Mouse (Mus musculus): Measurements from ENCODE around the gene Sh3glb1.

The Sh3glb1 gene

GRCm38 (mm10) chr3:144714606-144715005, 5.5 kb downstream of the Sh3glb1 start:
- DNase-seq (ENCODE audit: low spot score): peak; percentile 16

- peak; percentile 60 for DNase-seq (ENCODE audit: low spot score)
Measured at GRCm38 (mm10) chr3:144714126-144714525, 6.0 kb downstream of the Sh3glb1 start.

- DNase-seq (ENCODE audit: low spot score): no peak
Measured at GRCm38 (mm10) chr3:144711607-144712206, 8.4 kb downstream of the Sh3glb1 start.

DNA sequence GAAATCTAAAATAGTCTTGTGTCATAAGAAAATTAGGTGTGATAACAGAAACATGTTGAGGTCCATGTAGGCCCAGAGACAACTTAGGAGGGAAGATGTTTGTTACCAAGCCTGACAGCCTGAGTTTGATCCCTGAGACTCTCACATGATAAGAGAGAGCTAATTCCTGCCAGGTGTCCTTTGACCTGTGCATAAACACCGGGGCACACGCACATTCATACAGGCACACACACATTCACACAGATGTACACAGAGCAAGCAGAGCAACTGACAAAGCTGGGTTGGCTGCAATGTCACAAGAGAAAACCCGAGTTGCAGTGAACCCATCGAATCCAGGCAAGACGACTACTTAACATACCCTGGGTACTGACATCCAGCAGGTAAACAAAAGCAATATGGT, 11.5 kb downstream of the Sh3glb1 start:
- DNase-seq (ENCODE audit: low spot score): no peak

DNA sequence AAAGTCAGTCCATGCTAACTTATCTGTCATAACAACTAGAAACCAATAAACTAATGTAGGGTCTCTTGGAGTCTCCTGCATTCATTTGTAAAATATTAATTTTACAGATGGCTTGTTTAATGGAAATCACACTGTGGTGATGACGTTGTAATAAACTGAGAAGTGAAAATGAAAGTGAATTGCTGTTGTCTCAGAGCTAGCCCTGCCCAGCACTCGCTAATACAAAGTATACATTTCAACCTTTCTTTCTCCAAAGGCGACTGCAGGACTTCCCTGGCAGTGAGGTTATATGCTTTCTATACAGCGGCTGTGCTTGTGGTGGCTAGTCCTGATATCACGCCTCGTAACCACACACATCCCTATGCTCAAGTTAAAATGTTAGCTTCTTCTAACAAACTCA, 16.2 kb downstream of the Sh3glb1 start:
- DNase-seq (ENCODE audit: low spot score): no peak

GRCm38 (mm10) chr3:144698790-144699433, 21.2 kb downstream of the Sh3glb1 start:
- no peak for DNase-seq (ENCODE audit: low spot score)

- DNase-seq (ENCODE audit: low spot score): no peak
Measured at GRCm38 (mm10) chr3:144697942-144698341, 22.2 kb downstream of the Sh3glb1 start.

DNA sequence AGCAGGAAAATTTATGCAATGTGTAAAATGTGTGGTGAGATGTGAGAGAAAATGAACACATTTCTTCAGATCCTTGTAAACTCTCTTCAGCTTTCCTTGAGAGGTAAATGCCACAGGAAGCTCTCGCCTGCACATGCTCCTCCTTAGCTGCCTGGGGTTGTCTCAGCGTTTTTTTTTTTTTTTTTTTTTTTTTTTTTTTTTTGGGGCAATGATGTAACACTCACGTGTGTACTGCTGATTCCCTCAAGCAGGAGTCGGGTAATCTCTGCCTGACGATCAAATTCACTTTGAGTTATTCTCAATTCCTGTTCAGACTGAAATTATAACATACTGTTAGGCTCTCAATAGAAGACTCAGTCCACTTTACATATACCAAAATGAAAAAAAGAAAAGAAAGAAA, 23.0 kb downstream of the Sh3glb1 start:
- DNase-seq (ENCODE audit: low spot score): no peak

DNA sequence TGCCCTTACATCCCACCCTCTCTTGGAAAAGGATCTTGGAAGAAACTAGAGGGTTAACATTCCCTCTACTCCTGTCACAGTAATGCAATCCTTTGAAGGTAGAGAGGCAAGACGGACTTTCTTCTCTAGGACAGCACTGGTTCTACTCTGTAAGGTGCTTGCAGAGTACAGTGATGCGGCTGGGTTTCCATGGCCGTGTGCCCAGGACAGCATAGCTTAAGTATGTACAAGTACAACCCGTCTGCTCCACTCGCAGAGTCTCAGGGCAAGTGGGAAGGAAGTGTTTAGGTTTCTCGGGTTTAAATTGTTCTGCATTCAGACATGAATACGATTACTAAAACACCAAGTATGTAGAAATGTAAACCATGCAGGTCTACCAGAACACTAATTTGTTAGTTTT, 25.2 kb downstream of the Sh3glb1 start:
- no peak for DNase-seq (ENCODE audit: low spot score)

DNA sequence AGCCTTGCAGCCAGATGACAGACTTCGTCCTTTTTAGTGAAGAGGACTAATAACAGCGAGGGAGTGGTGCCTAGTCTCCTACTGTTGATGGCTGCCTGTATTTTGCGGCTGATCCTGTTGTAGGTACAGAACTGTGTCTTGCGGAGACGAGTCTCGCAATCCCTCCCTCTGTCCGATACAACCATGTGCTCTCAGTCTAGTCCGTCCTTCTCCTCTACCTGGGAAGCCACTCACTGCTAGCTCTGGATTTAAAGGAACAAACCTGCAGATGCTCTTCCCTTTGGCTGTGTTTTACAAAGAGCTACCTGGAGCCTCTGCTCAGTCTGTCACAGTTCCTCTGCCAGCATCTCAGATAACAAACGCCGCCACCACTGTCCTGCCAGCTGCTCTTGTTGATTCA, 26.1 kb downstream of the Sh3glb1 start:
- DNase-seq (ENCODE audit: low spot score): no peak

DNA sequence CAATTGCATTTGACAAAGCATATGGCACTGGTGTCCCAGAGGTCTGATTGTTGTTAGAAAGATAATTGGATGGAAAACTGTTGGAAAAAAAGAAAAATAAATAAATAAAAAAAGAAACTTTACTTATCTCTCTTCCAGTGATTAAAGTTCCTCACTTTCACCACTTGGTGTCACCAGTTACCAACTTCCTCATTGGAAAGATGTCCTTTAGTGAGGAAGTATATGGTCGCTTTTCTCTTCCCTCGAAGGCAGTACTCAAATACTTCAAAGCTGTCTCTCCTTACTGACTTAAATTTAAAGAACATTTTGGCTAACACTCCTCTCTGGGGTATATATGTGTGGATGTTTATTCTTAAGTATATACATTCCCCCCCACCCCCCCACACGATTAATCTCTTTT, 28.1 kb downstream of the Sh3glb1 start:
- DNase-seq (ENCODE audit: low spot score): peak; percentile 72

DNA sequence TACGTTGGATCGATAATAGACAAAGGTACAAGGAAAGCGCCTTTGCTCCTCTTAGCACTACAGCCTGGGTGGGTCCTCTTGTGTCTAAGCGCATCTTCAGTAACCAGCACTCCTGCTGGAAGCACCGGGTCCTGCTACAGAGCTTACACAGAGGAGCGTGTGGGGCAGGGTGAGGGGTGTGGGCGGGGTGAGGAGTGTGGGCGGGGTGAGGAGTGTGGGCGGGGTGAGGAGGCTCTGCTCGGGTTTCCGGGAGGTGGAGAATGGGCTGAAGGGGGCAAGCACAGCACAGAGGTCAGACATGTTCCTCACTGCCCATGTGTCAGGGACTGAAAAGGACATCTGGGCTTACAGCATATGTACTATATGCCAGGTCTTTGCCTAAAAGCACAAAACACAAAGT, 30.9 kb downstream of the Sh3glb1 start:
- peak; percentile 18 for DNase-seq (ENCODE audit: low spot score)

DNA sequence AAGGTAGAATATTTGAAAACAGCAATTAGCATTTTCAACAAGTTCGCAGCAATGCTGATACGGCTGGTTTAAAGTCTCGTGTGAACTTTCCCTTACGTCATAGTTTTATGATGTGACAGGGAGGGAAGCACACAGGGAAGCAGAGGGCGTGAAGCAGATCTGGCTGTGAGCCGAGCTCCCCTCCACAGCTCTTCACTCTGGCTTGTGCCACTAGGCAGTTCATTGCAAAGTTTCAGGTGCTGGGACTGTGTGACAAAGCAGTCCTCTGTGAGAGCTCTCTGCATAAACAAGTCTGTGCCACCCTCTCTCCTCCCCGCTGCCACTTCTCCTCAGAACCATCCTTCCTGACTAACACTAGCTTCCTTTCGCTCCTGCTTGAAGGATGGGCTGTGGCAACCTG, 31.9 kb downstream of the Sh3glb1 start:
- DNase-seq (ENCODE audit: low spot score): no peak

GRCm38 (mm10) chr3:144687618-144688017, 32.5 kb downstream of the Sh3glb1 start:
- DNase-seq (ENCODE audit: low spot score): no peak

- no peak for DNase-seq (ENCODE audit: low spot score)
Measured at GRCm38 (mm10) chr3:144686146-144686545, 34.0 kb downstream of the Sh3glb1 start.

GRCm38 (mm10) chr3:144683136-144683814, 36.9 kb downstream of the Sh3glb1 start:
- DNase-seq (ENCODE audit: low spot score): no peak

DNA sequence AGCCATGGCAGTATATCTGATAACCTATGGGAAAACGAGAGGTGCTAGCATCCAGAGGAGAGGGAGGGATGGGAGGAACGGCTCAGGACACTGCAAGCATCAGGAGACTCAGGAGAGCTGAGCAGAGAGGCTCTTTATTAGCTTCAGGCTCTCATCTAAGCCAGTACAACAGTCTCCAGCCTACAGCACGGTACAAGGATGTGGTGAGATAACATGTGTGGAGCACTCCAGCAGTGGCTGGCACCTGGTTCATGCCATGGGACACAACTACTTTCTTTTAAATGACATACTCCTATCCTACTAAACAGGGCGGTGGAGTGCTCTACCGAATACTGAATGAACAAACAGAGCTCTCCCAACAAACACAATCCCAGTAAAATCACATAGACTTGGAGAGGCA, 38.6 kb downstream of the Sh3glb1 start:
- DNase-seq (ENCODE audit: low spot score): no peak

GRCm38 (mm10) chr3:144679701-144680159, 40.4 kb downstream of the Sh3glb1 start:
- no peak for DNase-seq (ENCODE audit: low spot score)

GRCm38 (mm10) chr3:144679137-144679536, 41.0 kb downstream of the Sh3glb1 start:
- DNase-seq (ENCODE audit: low spot score): no peak

- no peak for DNase-seq (ENCODE audit: low spot score)
Measured at GRCm38 (mm10) chr3:144677751-144678150, 42.4 kb downstream of the Sh3glb1 start.

- DNase-seq (ENCODE audit: low spot score): no peak
Measured at GRCm38 (mm10) chr3:144676249-144676648, 43.9 kb downstream of the Sh3glb1 start.

DNA sequence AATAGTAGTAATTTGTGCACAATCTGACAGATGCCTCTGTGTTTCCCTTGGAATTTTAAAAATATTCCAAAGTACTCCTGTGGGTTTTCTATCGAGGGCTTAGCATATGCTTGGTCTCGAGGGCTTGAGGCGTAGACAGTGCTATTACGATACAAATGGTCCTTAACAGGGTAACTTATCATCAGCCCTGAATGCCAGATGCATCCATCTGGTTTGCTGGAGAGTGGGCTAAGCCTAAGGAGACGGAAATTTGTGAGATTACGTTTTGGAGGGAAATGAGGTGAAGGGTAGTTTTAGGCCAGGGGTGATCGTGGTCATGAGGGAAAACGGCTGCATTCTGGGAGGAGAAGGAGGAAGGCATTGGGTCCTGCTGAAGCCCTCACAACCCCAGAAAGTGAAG, 48.1 kb downstream of the Sh3glb1 start:
- DNase-seq (ENCODE audit: low spot score): no peak
